Mouse (Mus musculus) C2C12 (cell line): ENCODE measurements around the gene Npl. TPM values are rescaled to one million over a fixed set of nuclear protein-coding genes. Genes with fewer than 3 reads are reported as not detected.
A peak's percentile ranks its signal among the peaks of the same experiment; 100 is the strongest.

Experiments
- H3K27me3 ChIP-seq: one replicate; pipeline ENCODE4 v1.6.1; 2011; ENCODE audit not compliant: control insufficient read depth, insufficient read depth, insufficient read length
- H3K36me3 ChIP-seq: one replicate; pipeline ENCODE4 v1.6.1; 2011; ENCODE audit not compliant: control insufficient read depth, insufficient read depth
- H3K4me3 ChIP-seq: one replicate; pipeline ENCODE4 v1.5.1; 2011; ENCODE audit warnings: mild to moderate bottlenecking, control low read depth; ENCODE audit not compliant: poor library complexity, insufficient read depth, severe bottlenecking
- H3K79me2 ChIP-seq: one replicate; pipeline ENCODE4 v1.6.1; 2011; ENCODE audit not compliant: control insufficient read depth, insufficient read depth
- H3K79me3 ChIP-seq: one replicate; pipeline ENCODE4 v1.6.1; 2011; ENCODE audit warnings: low read depth, control low read depth
- H3ac ChIP-seq: one replicate; pipeline ENCODE3; 2011; ENCODE audit warnings: low read depth; ENCODE audit not compliant: control insufficient read depth, insufficient read length
- CEBPB ChIP-seq: IDR thresholded peaks from one replicate; pipeline ENCODE4 v1.6.1; 2011; ENCODE audit warnings: low read depth, mild to moderate bottlenecking, control low read depth, moderate library complexity
- CTCF ChIP-seq: IDR thresholded peaks from one replicate; pipeline ENCODE4 v1.5.1; 2011; ENCODE audit not compliant: control insufficient read depth, insufficient read depth, insufficient read length
- FOSL1 ChIP-seq: IDR thresholded peaks from one replicate; pipeline ENCODE4 v1.8.0; 2011; ENCODE audit warnings: mild to moderate bottlenecking, low read length; ENCODE audit not compliant: poor library complexity, insufficient read depth, severe bottlenecking
- MAX ChIP-seq: IDR thresholded peaks from one replicate; pipeline ENCODE4 v1.6.1; 2011; ENCODE audit warnings: mild to moderate bottlenecking, control low read depth
- MYOD1 ChIP-seq: IDR thresholded peaks from one replicate; pipeline ENCODE4 v1.6.1; 2011; ENCODE audit warnings: low read depth; ENCODE audit not compliant: control insufficient read depth, insufficient read length
- MYOG ChIP-seq: IDR thresholded peaks from one replicate; pipeline ENCODE4 v1.6.1; 2011; ENCODE audit not compliant: control insufficient read depth, insufficient read length; ENCODE audit errors: extremely low read depth
- USF1 ChIP-seq: IDR thresholded peaks from one replicate; pipeline ENCODE4 v1.6.1; 2011; ENCODE audit warnings: low read depth, mild to moderate bottlenecking, control low read depth, moderate library complexity
- long read RNA-seq, 2 experiments: library from polyadenylated mRNA; unstranded; transcript quantifications; one replicate each; pipeline ENCODE4 v2.0.0; 2019 to 2020
- polyA plus RNA-seq: library from polyadenylated mRNA; unstranded; fragments of >200 nt; fragmentation: generic; extraction: Trizol; gene quantifications from one replicate; pipeline ENCODE4 v1.2.1, GENCODE M21; 2012; ENCODE audit warnings: missing spikeins

Npl gene
- polyA plus RNA-seq, result 0.26 TPM
- long read RNA-seq, experiment 1, result 0 reads
- long read RNA-seq, experiment 2, result 0 reads

- Histone ChIP-seq H3K79me3 (no peaks in the 10 kb centered on the region), H3K36me3 (no peaks in the 10 kb centered on the region), H3K4me3 (no peak within 1 kb of the TSS), H3ac (peak within 1 kb of the TSS; percentile 41), H3K79me2 (no peaks in the 10 kb centered on the region), H3K27me3 (no peaks in the 10 kb centered on the region)
- TF ChIP-seq MYOG, result no peak
- TF ChIP-seq MAX, result no peak
- no peak for TF ChIP-seq MYOD1
- no peak for TF ChIP-seq FOSL1
- no peak for TF ChIP-seq USF1
Observed at GRCm38 (mm10) chr1:153549536-153550199, at the start of gene Npl. Gene Npl (minus strand): TSS chr1:153550045.

- Histone ChIP-seq H3K27me3 (no peaks in the 10 kb centered on the region), H3ac (no peak overlapping the region), H3K79me2 (no peaks in the 10 kb centered on the region), H3K4me3 (no peak overlapping the region), H3K36me3 (no peaks in the 10 kb centered on the region), H3K79me3 (no peaks in the 10 kb centered on the region)
- TF ChIP-seq MYOD1 (no peak), MYOG (no peak), CEBPB (no peak), MAX (no peak), CTCF (no peak), FOSL1 (no peak), USF1 (no peak)
Observed at GRCm38 (mm10) chr1:153599302-153600045, 49.6 kb upstream of the Npl start.

GRCm38 (mm10) chr1:153598773-153599172 is 48.9 kb upstream of the Npl start:
- Histone ChIP-seq H3K36me3 (no peaks in the 10 kb centered on the region), H3K27me3 (no peaks in the 10 kb centered on the region), H3ac (no peak overlapping the region), H3K79me3 (no peaks in the 10 kb centered on the region), H3K79me2 (no peaks in the 10 kb centered on the region), H3K4me3 (no peak overlapping the region)
- no peak for TF ChIP-seq FOSL1
- TF ChIP-seq MYOG, result no peak
- no peak for TF ChIP-seq MYOD1

GRCm38 (mm10) chr1:153593678-153594077 is 43.8 kb upstream of the Npl start:
- Histone ChIP-seq H3ac (no peak overlapping the region), H3K27me3 (no peaks in the 10 kb centered on the region), H3K4me3 (no peak overlapping the region), H3K79me2 (no peaks in the 10 kb centered on the region), H3K79me3 (no peaks in the 10 kb centered on the region), H3K36me3 (no peaks in the 10 kb centered on the region)
- TF ChIP-seq FOSL1 (no peak), CTCF (no peak), USF1 (no peak), MAX (no peak), MYOD1 (no peak), MYOG (no peak), CEBPB (no peak)

GRCm38 (mm10) chr1:153590176-153590734 is 40.4 kb upstream of the Npl start:
- Histone ChIP-seq H3K27me3 (no peaks in the 10 kb centered on the region), H3K36me3 (no peaks in the 10 kb centered on the region), H3K79me3 (no peaks in the 10 kb centered on the region), H3ac (no peak overlapping the region), H3K4me3 (no peak overlapping the region), H3K79me2 (no peaks in the 10 kb centered on the region)
- TF ChIP-seq MYOG, result no peak

GRCm38 (mm10) chr1:153587956-153588355 is 38.1 kb upstream of the Npl start:
- Histone ChIP-seq H3K27me3 (no peaks in the 10 kb centered on the region), H3K36me3 (no peaks in the 10 kb centered on the region), H3K79me2 (no peaks in the 10 kb centered on the region), H3ac (no peak overlapping the region), H3K79me3 (no peaks in the 10 kb centered on the region), H3K4me3 (no peak overlapping the region)
- TF ChIP-seq USF1, result no peak
- no peak for TF ChIP-seq CEBPB
- no peak for TF ChIP-seq MYOD1
- TF ChIP-seq CTCF, result no peak
- TF ChIP-seq FOSL1, result no peak
- TF ChIP-seq MAX, result no peak
- TF ChIP-seq MYOG, result no peak
